Mouse (Mus musculus) megakaryocyte, embryonic 14.5 days (primary cell): ENCODE results near the gene Adcy6.

ENCODE experiments used
- FLI1 ChIP-seq: IDR thresholded peaks from 2 replicates; pipeline ENCODE4 v1.6.1; 2012; ENCODE audit warnings: low read length, inconsistent platforms, mixed read lengths
- GATA1 ChIP-seq: IDR thresholded peaks from 3 replicates; pipeline ENCODE4 v1.6.1; 2012; ENCODE audit warnings: mixed read lengths, low read length, inconsistent platforms, borderline replicate concordance

DNA sequence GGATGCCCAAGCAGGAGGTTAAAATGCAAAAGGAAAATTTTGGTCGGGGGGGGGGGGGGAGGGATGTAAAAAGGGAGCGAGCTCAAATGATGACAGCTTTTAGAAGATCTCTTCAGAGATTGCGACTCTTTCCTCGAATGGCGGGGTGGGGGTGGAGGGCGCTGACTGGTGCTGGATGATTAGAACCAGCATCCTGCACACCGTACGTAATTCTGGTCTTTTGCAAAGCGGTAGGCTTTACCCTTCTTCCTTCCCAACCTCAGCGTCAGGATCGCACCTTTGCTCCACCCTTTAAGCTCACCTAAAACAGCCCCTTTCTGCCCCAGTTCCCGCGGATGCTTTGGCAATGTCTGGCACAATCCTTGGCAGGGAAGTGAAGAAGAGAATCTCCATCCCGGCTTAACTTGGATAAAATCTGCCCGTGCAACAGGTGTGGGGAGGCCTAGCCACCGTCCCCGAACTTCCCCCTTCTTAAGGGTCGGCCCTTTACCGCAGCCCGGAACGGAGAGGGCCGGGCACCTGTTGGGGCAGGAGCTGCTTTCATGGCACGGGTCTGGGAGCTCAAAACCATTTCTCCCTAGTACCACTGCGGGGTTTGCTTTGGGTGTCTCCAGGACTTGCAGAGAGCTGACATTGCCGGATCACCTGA lies 24.1 kb upstream of the Adcy6 start:
- TF ChIP-seq GATA1: no peak
- no peak for TF ChIP-seq FLI1
